Mouse (Mus musculus): ENCODE measurements around the gene Atp2a2. TPM values are rescaled to one million over a fixed set of nuclear protein-coding genes. Genes with fewer than 3 reads are reported as not detected.

The Atp2a2 gene
- polyA plus RNA-seq (2014; fragmentation: Nextera tagmentation; extraction: Ambion mirVana): 34.4 and 37.4 TPM in 2 replicates

- H3K4me2 ChIP-seq (ENCODE audit: low read depth, low read length): peak within 1 kb of the TSS; percentile 87
- H3K4me1 ChIP-seq (ENCODE audit: control insufficient read depth, insufficient read depth, low read length): peaks cover 3% of the 10 kb centered on the region; the same call in 1 of the 2 replicates
- H3K27ac ChIP-seq (replicated peaks; ENCODE audit: low read depth, low read length): peak within 1 kb of the TSS; percentile 98
- ATAC-seq (replicated peaks; ENCODE audit: insufficient number of reproducible peaks, low FRiP score, low TSS enrichment, low read depth) (peak; percentile 91), DNase-seq (ENCODE audit: low spot score) (peak; percentile 95)
- H3K27me3 ChIP-seq (ENCODE audit: control insufficient read depth, insufficient read depth, low read length): no peaks in the 10 kb centered on the region
- no peaks in the 10 kb centered on the region for H3K36me3 ChIP-seq (replicated peaks; ENCODE audit: control insufficient read depth, insufficient read depth, low read depth, low read length)
- under 1% methylated on average over 65 of the region's 113 CpGs for WGBS
- peak within 1 kb of the TSS; percentile 98 for H3K4me3 ChIP-seq (ENCODE audit: low read depth, low read length)
- peak within 1 kb of the TSS; percentile 99 for H3K9ac ChIP-seq (replicated peaks; ENCODE audit: low read length)
- no peaks in the 10 kb centered on the region for H3K9me3 ChIP-seq (replicated peaks; ENCODE audit: control insufficient read depth, low read length)
These were observed at the start of gene Atp2a2 for GRCm38 (mm10) chr5:122502077-122502941. Atp2a2 (minus strand) TSS chr5:122502225.

DNA sequence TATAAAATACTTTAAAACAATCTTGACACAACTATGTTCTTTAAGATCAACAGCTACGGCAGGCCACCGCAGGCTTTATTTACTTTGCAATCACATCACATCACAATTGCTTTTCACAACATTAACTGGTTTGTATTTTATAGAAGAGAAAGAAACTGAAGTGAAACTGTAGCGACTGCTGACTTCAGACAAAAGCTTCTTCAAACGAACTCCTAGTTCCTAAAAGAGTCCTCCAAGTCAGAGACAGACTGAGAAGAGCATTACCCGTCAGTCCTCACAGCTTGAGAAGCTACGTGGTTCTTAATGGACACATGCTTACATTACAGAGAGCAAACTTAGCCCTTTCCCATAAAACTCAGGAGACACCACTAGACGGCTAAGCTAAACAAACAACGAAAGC, 48.4 kb upstream of the Atp2a2 start:
- H3K9ac ChIP-seq (replicated peaks; ENCODE audit: low read length): no peak overlapping the region
- H3K36me3 ChIP-seq (replicated peaks; ENCODE audit: control insufficient read depth, insufficient read depth, low read depth, low read length): no peaks in the 10 kb centered on the region
- no peak overlapping the region for H3K4me2 ChIP-seq (ENCODE audit: low read depth, low read length)
- H3K9me3 ChIP-seq (replicated peaks; ENCODE audit: control insufficient read depth, low read length): no peaks in the 10 kb centered on the region
- H3K27me3 ChIP-seq (ENCODE audit: control insufficient read depth, insufficient read depth, low read length): no peaks in the 10 kb centered on the region
- no peak for DNase-seq (ENCODE audit: low spot score)
- no peak for ATAC-seq (replicated peaks; ENCODE audit: insufficient number of reproducible peaks, low FRiP score, low TSS enrichment, low read depth)
- H3K4me3 ChIP-seq (ENCODE audit: low read depth, low read length): no peak overlapping the region
- H3K4me1 ChIP-seq (ENCODE audit: control insufficient read depth, insufficient read depth, low read length): no peaks in the 10 kb centered on the region
- H3K27ac ChIP-seq (replicated peaks; ENCODE audit: low read depth, low read length): no peak overlapping the region
- 60% methylated on average over 8 of the region's 8 CpGs for WGBS

DNA sequence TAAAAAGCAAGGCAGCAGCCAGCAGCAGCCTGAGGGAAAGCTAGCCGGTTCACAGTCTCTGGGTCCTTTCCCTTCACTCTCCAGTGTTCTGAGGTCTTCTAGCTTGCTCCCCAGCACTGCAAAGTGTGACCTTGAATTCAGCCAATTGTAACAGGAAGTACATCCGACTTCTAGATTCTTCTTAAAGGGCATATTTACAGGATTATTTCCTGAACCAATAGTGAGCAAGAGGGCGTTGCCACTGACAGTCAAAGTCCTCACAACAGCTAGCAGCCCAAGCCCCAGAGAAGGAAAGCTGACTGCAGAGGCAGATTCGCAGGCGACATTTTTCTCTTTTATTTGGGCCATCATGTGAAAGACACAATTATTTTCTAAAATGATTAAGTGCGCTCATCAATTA, 46.6 kb upstream of the Atp2a2 start:
- H3K9me3 ChIP-seq (replicated peaks; ENCODE audit: control insufficient read depth, low read length): no peaks in the 10 kb centered on the region
- no peak overlapping the region for H3K4me3 ChIP-seq (ENCODE audit: low read depth, low read length)
- H3K27me3 ChIP-seq (ENCODE audit: control insufficient read depth, insufficient read depth, low read length): no peaks in the 10 kb centered on the region
- DNase-seq (ENCODE audit: low spot score): no peak
- H3K9ac ChIP-seq (replicated peaks; ENCODE audit: low read length): no peak overlapping the region
- WGBS: 69% methylated on average over 6 of the region's 6 CpGs
- ATAC-seq (replicated peaks; ENCODE audit: insufficient number of reproducible peaks, low FRiP score, low TSS enrichment, low read depth): no peak
- no peaks in the 10 kb centered on the region for H3K36me3 ChIP-seq (replicated peaks; ENCODE audit: control insufficient read depth, insufficient read depth, low read depth, low read length)
- no peaks in the 10 kb centered on the region for H3K4me1 ChIP-seq (ENCODE audit: control insufficient read depth, insufficient read depth, low read length)
- H3K4me2 ChIP-seq (ENCODE audit: low read depth, low read length): no peak overlapping the region
- no peak overlapping the region for H3K27ac ChIP-seq (replicated peaks; ENCODE audit: low read depth, low read length)

DNA sequence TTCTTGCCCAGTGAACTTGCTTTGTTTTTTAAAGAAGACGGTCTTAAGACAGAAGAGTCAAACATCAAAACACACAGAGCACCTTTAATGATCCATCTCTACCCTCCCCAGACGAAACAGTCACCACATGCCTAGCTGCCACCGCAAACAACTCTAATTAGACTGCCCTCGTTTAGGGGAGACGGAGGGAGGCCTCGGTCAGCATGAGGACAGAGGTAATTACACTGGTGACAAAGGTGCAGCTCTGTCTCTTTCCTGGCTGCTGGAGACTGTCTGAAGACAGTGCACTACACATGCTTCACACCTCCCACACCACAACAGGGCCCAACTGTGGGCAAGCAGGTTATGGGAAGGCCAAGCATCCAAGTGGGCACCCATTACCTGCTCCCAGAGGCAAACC, 45.8 kb upstream of the Atp2a2 start:
- Histone ChIP-seq H3K27me3 (ENCODE audit: control insufficient read depth, insufficient read depth, low read length) (no peaks in the 10 kb centered on the region), H3K4me3 (ENCODE audit: low read depth, low read length) (no peak overlapping the region), H3K27ac (replicated peaks; ENCODE audit: low read depth, low read length) (no peak overlapping the region), H3K4me1 (ENCODE audit: control insufficient read depth, insufficient read depth, low read length) (no peaks in the 10 kb centered on the region), H3K9ac (replicated peaks; ENCODE audit: low read length) (no peak overlapping the region), H3K9me3 (replicated peaks; ENCODE audit: control insufficient read depth, low read length) (no peaks in the 10 kb centered on the region), H3K36me3 (replicated peaks; ENCODE audit: control insufficient read depth, insufficient read depth, low read depth, low read length) (no peaks in the 10 kb centered on the region), H3K4me2 (ENCODE audit: low read depth, low read length) (no peak overlapping the region)
- WGBS: 47% methylated on average over 6 of the region's 6 CpGs
- DNase-seq (ENCODE audit: low spot score) (no peak), ATAC-seq (replicated peaks; ENCODE audit: insufficient number of reproducible peaks, low FRiP score, low TSS enrichment, low read depth) (no peak)

DNA sequence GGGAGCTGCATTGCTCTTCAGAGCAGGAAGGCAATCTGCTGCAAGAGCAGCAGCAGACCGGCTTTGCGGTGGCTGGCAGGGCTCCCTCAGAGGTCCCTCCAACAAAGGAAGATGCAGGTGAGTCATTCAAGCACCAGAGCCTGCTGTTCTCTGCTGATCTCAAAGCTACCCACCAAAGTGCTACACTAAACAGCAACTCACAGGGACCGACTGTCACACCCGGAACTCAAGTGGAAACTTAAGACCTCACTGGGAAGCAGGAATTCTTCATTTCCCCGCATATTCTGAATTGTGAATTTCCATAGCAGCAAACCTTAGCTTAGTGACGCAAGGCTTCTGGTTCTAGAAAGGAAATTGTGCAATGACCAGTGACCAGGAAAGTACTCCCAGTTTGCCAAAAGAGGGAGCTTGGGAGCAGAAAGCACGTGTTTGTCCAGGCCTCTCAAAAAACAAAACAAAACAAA, 45.3 kb upstream of the Atp2a2 start:
- no peaks in the 10 kb centered on the region for H3K9me3 ChIP-seq (replicated peaks; ENCODE audit: control insufficient read depth, low read length)
- ATAC-seq (replicated peaks; ENCODE audit: insufficient number of reproducible peaks, low FRiP score, low TSS enrichment, low read depth) (no peak), DNase-seq (ENCODE audit: low spot score) (peak; percentile 41)
- H3K27ac ChIP-seq (replicated peaks; ENCODE audit: low read depth, low read length): no peak overlapping the region
- H3K36me3 ChIP-seq (replicated peaks; ENCODE audit: control insufficient read depth, insufficient read depth, low read depth, low read length): no peaks in the 10 kb centered on the region
- no peak overlapping the region for H3K4me3 ChIP-seq (ENCODE audit: low read depth, low read length)
- no peak overlapping the region for H3K4me2 ChIP-seq (ENCODE audit: low read depth, low read length)
- WGBS: 68% methylated on average over 7 of the region's 7 CpGs
- no peak overlapping the region for H3K9ac ChIP-seq (replicated peaks; ENCODE audit: low read length)
- H3K27me3 ChIP-seq (ENCODE audit: control insufficient read depth, insufficient read depth, low read length): no peaks in the 10 kb centered on the region
- H3K4me1 ChIP-seq (ENCODE audit: control insufficient read depth, insufficient read depth, low read length): no peaks in the 10 kb centered on the region

DNA sequence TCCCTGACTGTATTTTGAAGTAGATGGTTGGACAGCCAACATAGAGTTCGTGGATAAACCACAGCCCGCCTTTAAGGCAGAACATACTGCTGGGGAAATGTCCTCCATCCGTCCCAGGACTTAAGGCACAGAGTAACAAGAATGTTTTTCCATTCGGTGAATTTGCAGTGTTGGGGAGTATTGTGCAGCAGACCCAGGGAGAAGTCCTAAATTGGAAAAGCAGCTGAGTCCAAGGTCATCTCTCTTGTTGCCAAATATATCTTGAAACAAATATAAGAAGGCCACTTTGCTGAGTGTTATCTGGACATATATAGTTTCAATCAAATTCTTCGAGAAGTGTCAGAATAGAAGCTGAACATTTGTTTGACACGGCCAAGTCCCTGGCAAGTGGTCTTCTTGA, 41.4 kb upstream of the Atp2a2 start:
- WGBS: 88% methylated on average over 6 of the region's 6 CpGs
- Histone ChIP-seq H3K4me2 (ENCODE audit: low read depth, low read length) (no peak overlapping the region), H3K9me3 (replicated peaks; ENCODE audit: control insufficient read depth, low read length) (no peaks in the 10 kb centered on the region), H3K4me3 (ENCODE audit: low read depth, low read length) (no peak overlapping the region), H3K4me1 (ENCODE audit: control insufficient read depth, insufficient read depth, low read length) (no peaks in the 10 kb centered on the region), H3K27me3 (ENCODE audit: control insufficient read depth, insufficient read depth, low read length) (no peaks in the 10 kb centered on the region), H3K36me3 (replicated peaks; ENCODE audit: control insufficient read depth, insufficient read depth, low read depth, low read length) (no peaks in the 10 kb centered on the region), H3K9ac (replicated peaks; ENCODE audit: low read length) (no peak overlapping the region), H3K27ac (replicated peaks; ENCODE audit: low read depth, low read length) (no peak overlapping the region)
- ATAC-seq (replicated peaks; ENCODE audit: insufficient number of reproducible peaks, low FRiP score, low TSS enrichment, low read depth): no peak
- DNase-seq (ENCODE audit: low spot score): no peak

- ATAC-seq (replicated peaks; ENCODE audit: insufficient number of reproducible peaks, low FRiP score, low TSS enrichment, low read depth) (no peak), DNase-seq (ENCODE audit: low spot score) (no peak)
- Histone ChIP-seq H3K4me1 (ENCODE audit: control insufficient read depth, insufficient read depth, low read length) (no peaks in the 10 kb centered on the region), H3K9me3 (replicated peaks; ENCODE audit: control insufficient read depth, low read length) (no peaks in the 10 kb centered on the region), H3K9ac (replicated peaks; ENCODE audit: low read length) (no peak overlapping the region), H3K4me2 (ENCODE audit: low read depth, low read length) (no peak overlapping the region), H3K27ac (replicated peaks; ENCODE audit: low read depth, low read length) (no peak overlapping the region), H3K4me3 (ENCODE audit: low read depth, low read length) (no peak overlapping the region), H3K27me3 (ENCODE audit: control insufficient read depth, insufficient read depth, low read length) (no peaks in the 10 kb centered on the region), H3K36me3 (replicated peaks; ENCODE audit: control insufficient read depth, insufficient read depth, low read depth, low read length) (no peaks in the 10 kb centered on the region; the same call in 1 of the 2 replicates)
- WGBS: 90% methylated on average over 8 of the region's 8 CpGs
These were observed 39.8 kb upstream of the Atp2a2 start for GRCm38 (mm10) chr5:122541871-122542270.

GRCm38 (mm10) chr5:122538077-122538476, 36.1 kb upstream of the Atp2a2 start:
- Histone ChIP-seq H3K4me1 (ENCODE audit: control insufficient read depth, insufficient read depth, low read length) (no peaks in the 10 kb centered on the region), H3K4me2 (ENCODE audit: low read depth, low read length) (no peak overlapping the region), H3K9ac (replicated peaks; ENCODE audit: low read length) (no peak overlapping the region), H3K9me3 (replicated peaks; ENCODE audit: control insufficient read depth, low read length) (no peaks in the 10 kb centered on the region), H3K27me3 (ENCODE audit: control insufficient read depth, insufficient read depth, low read length) (no peaks in the 10 kb centered on the region), H3K27ac (replicated peaks; ENCODE audit: low read depth, low read length) (no peak overlapping the region), H3K4me3 (ENCODE audit: low read depth, low read length) (no peak overlapping the region), H3K36me3 (replicated peaks; ENCODE audit: control insufficient read depth, insufficient read depth, low read depth, low read length) (no peaks in the 10 kb centered on the region; the same call in 1 of the 2 replicates)
- ATAC-seq (replicated peaks; ENCODE audit: insufficient number of reproducible peaks, low FRiP score, low TSS enrichment, low read depth) (no peak), DNase-seq (ENCODE audit: low spot score) (no peak)
- 93% methylated on average over 11 of the region's 11 CpGs for WGBS
